In the genomic region with DNA sequence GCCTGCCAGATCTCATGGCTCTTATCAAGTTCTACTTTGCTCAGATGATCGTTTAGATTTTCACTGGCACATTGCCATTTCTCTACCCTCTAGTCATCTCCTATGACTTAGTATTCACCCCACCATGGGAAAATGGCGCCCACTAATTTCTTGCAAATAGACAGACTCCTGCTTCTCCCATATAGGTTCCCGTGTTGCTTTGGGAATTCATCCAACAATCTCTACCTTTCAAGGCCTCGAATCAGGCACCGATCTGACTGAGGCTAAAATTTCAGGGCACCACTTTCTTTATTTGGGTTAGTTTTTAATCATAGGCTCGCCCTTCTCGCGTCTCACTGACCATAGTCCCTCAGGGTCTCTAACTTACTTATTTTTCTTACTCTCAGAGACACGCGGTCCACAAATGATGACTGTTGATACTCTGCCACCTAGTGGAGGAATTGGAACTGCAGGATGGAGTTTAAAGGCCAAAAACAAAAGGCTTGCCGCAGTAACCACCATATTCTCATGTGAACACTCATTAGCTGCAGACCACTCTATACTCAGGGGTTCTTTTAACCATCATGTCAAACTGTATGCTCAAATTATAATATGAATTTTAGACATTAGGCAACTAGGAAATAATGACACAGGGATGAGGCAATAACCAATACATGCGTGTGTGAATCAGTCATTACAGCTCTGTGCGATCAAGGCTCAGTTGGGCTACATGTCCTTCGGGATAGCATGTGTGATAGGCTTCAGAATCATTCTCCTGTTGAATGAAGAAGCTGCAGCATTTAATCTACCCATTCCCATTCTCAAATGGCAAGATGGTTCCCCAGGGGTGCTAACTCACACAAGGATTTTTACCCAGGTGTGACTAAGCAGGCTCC, we compare ENCODE assay signal across 7 mouse cellular contexts.
A peak's percentile ranks its signal among the peaks of the same experiment; 100 is the strongest.
DNase-seq lines count a peak whose midpoint lies in the region; TF ChIP-seq lines count a peak whose summit lies in the region.

No protein-coding gene starts in this region.

- H3K9me3 ChIP-seq in CH12.LX (replicated peaks; ENCODE audit: low read length): no peaks in the 10 kb centered on the region

- no peak overlapping the region for H3K27ac ChIP-seq in CH12.LX (ENCODE audit: insufficient read depth, low read depth)

- peak; percentile 64 for TF ChIP-seq RAD21 in CH12.LX (IDR thresholded peaks at IDR 0.05; ENCODE audit: low read depth, low read length)

- no peaks in the 10 kb centered on the region for H3K36me3 ChIP-seq in CH12.LX (replicated peaks in 1 of 2; ENCODE audit: control insufficient read depth in 1 of 2, insufficient read depth in 1 of 2, low read length in 1 of 2)

- intact Hi-C loops in gastrocnemius, postnatal 14 days (cut with DNase I; ENCODE audit: low total_unique reads): loop anchor here (10.0 kb wide), 1 partner anchor 404 kb away; no protein-coding TSS in a partner anchor

- no peak for TF ChIP-seq EP300 in CH12.LX (IDR thresholded peaks at IDR 0.05; ENCODE audit: low read length)

- H3K4me2 ChIP-seq in CH12.LX (ENCODE audit: insufficient read depth, low read depth, poor library complexity, severe bottlenecking): no peak overlapping the region

- peak; percentile 52 for DNase-seq in CH12.LX (ENCODE audit: extremely low read depth)
- peak; percentile 23 for DNase-seq in Muller cell, postnatal 12 days (ENCODE audit: inconsistent ontology term)
- DNase-seq in cerebellum, postnatal 4 days (ENCODE audit: low spot score in 2 of 2): peak; percentile 20 to 63
- peak; percentile 7 for DNase-seq in gastrocnemius, postnatal 14 days
- peak; percentile 62 for DNase-seq in layer of hippocampus, adult 11-12 months (ENCODE audit: low spot score)
- peak; percentile 3 to 43 for DNase-seq in lung, adult 18-20 months
- peak; percentile 82 for DNase-seq in retina, postnatal 1 day

- no peaks in the 10 kb centered on the region for H3K27me3 ChIP-seq in CH12.LX (replicated peaks)

- H3K4me3 ChIP-seq in CH12.LX (replicated peaks in 1 of 3; ENCODE audit: low read depth in 2 of 3, low read length in 2 of 3, poor library complexity in 1 of 3): no peak overlapping the region

- in situ Hi-C loops in CH12.LX (cut with MboI; ENCODE audit: low pct_ligation_motif_present, low pct_unique_long_range_greater_than_20kb, low sequenced_read_pairs): no loop called here

- peak; percentile 40 to 70; a peak in 3 of 4 replicates for TF ChIP-seq CTCF in CH12.LX (conservative IDR thresholded peaks at IDR 0.05 in 1 of 2, IDR thresholded peaks at IDR 0.05 in 1 of 2; ENCODE audit: low read depth in 2 of 2, low read length in 2 of 2)

- TF ChIP-seq POLR2A in CH12.LX (IDR thresholded peaks at IDR 0.05; ENCODE audit: low read depth, low read length): no peak

- dilution Hi-C loops in CH12.LX (cut with MboI; ENCODE audit: extremely low pct_ligation_motif_present, extremely low pct_unique_long_range_greater_than_20kb, low sequenced_read_pairs): no loop called here

- no peaks in the 10 kb centered on the region for H3K4me1 ChIP-seq in CH12.LX (ENCODE audit: control insufficient read depth in 1 of 2, insufficient read depth in 2 of 2)

- no peak overlapping the region for H3K9ac ChIP-seq in CH12.LX (ENCODE audit: insufficient read depth, low read depth)

- H3K79me2 ChIP-seq in CH12.LX (replicated peaks; ENCODE audit: control insufficient read depth, extremely low read depth, insufficient read depth, poor library complexity, severe bottlenecking): no peaks in the 10 kb centered on the region

TF ChIP-seq in CH12.LX, 34 proteins besides CTCF, POLR2A, EP300 and RAD21:
- TF ChIP-seq MAX (IDR thresholded peaks at IDR 0.05; ENCODE audit: low read length): peak; percentile 51
- peak; percentile 57 for TF ChIP-seq SMC3 (IDR thresholded peaks at IDR 0.05; ENCODE audit: low read depth, low read length)
- peak; percentile 75; the same call in 1 of the 2 replicates for TF ChIP-seq MYC (IDR thresholded peaks at IDR 0.05; ENCODE audit: low read depth, low read length)
- TF ChIP-seq UBTF (IDR thresholded peaks at IDR 0.05; ENCODE audit: low read depth, low read length): no peak

Comparison
In these comparisons a context has a peak if more than half of its experiments do, and no peak if none do; other contexts are left out.
1. DNase-seq: peak in every context shown above with its lines; median percentile 82 in retina, postnatal 1 day; 62 in layer of hippocampus, adult 11-12 months; 52 in CH12.LX; 42 in cerebellum, postnatal 4 days; 23 in Muller cell, postnatal 12 days; 23 in lung, adult 18-20 months; 7 in gastrocnemius, postnatal 14 days.